Comparison of ENCODE assay signal across 25 mouse cellular contexts in genomic region chr1:130804279-130804678, GRCm38 (mm10). TPM values are rescaled to one million over a fixed set of nuclear protein-coding genes. Genes with fewer than 3 reads are reported as not detected.
DNase-seq lines count a peak whose midpoint lies in the region; ATAC-seq lines count a peak whose summit lies in the region.
"Had no signal": no experiment of that assay in that cellular context is flagged by ENCODE, and none has a peak within 500 bp of the region (broad histone marks: within the 10 kb centered on the region; RNA-seq: fewer than 3 reads in every experiment).

No protein-coding gene starts in this region.

- no peaks in the 10 kb centered on the region for H3K4me1 ChIP-seq in embryonic facial prominence, embryonic 14.5 days (ENCODE audit: control insufficient read depth, insufficient read depth, low read length)
- peaks cover 8% of the 10 kb centered on the region; the same call in 1 of the 2 replicates for H3K4me1 ChIP-seq in embryonic facial prominence, embryonic 10.5 days
- peaks cover 15 to 20% of the 10 kb centered on the region in 2 experiments for H3K4me1 ChIP-seq in heart, embryonic 14.5 days (ENCODE audit: control insufficient read depth in 2 of 2, insufficient read depth in 2 of 2, low read length in 2 of 2)
- H3K4me1 ChIP-seq in limb, embryonic 11.5 days (ENCODE audit: control insufficient read depth, insufficient read depth, low read length): no peaks in the 10 kb centered on the region
- H3K4me1 ChIP-seq in limb, embryonic 10.5 days: no peaks in the 10 kb centered on the region; the same call in 1 of the 2 replicates
- H3K4me1 ChIP-seq in embryonic facial prominence, embryonic 15.5 days: no peaks in the 10 kb centered on the region
- H3K4me1 ChIP-seq: embryonic facial prominence, embryonic 13.5 days; hindbrain, embryonic 10.5 days; megakaryocyte, embryonic 14.5 days had no signal

- H3K27me3 ChIP-seq in embryonic facial prominence, embryonic 14.5 days (replicated peaks; ENCODE audit: control insufficient read depth, insufficient read depth, low read length): no peaks in the 10 kb centered on the region
- H3K27me3 ChIP-seq in embryonic facial prominence, embryonic 10.5 days (replicated peaks; ENCODE audit: low read depth, poor library complexity, severe bottlenecking): no peaks in the 10 kb centered on the region
- H3K27me3 ChIP-seq in heart, embryonic 14.5 days (ENCODE audit: control insufficient read depth, insufficient read depth, low read length): no peaks in the 10 kb centered on the region
- H3K27me3 ChIP-seq in limb, embryonic 11.5 days (ENCODE audit: control insufficient read depth, insufficient read depth, low read length): no peaks in the 10 kb centered on the region
- no peaks in the 10 kb centered on the region for H3K27me3 ChIP-seq in limb, embryonic 10.5 days (ENCODE audit: low read depth, poor library complexity, severe bottlenecking)
- no peaks in the 10 kb centered on the region for H3K27me3 ChIP-seq in embryonic facial prominence, embryonic 15.5 days
- H3K27me3 ChIP-seq: embryonic facial prominence, embryonic 13.5 days; Patski had no signal

- no peaks in the 10 kb centered on the region for H3K9me3 ChIP-seq in embryonic facial prominence, embryonic 14.5 days (ENCODE audit: control insufficient read depth, low read length)
- H3K9me3 ChIP-seq in embryonic facial prominence, embryonic 10.5 days: no peaks in the 10 kb centered on the region
- H3K9me3 ChIP-seq in heart, embryonic 14.5 days (ENCODE audit: control insufficient read depth, low read length): no peaks in the 10 kb centered on the region
- H3K9me3 ChIP-seq in limb, embryonic 11.5 days (ENCODE audit: control insufficient read depth, low read length): no peaks in the 10 kb centered on the region
- no peaks in the 10 kb centered on the region for H3K9me3 ChIP-seq in limb, embryonic 10.5 days (replicated peaks)
- H3K9me3 ChIP-seq in embryonic facial prominence, embryonic 15.5 days (replicated peaks): no peaks in the 10 kb centered on the region
- H3K9me3 ChIP-seq: embryonic facial prominence, embryonic 13.5 days; forebrain, embryonic 10.5 days; hindbrain, embryonic 10.5 days; megakaryocyte, embryonic 14.5 days had no signal

- H3K4me3 ChIP-seq in embryonic facial prominence, embryonic 14.5 days (ENCODE audit: low read depth, low read length): no peak overlapping the region
- H3K4me3 ChIP-seq in embryonic facial prominence, embryonic 10.5 days: no peak overlapping the region
- H3K4me3 ChIP-seq in heart, embryonic 14.5 days (ENCODE audit: control insufficient read depth in 1 of 2, insufficient read depth in 1 of 2, low read depth in 1 of 2, low read length in 2 of 2): no peak overlapping the region
- no peak overlapping the region for H3K4me3 ChIP-seq in limb, embryonic 11.5 days (ENCODE audit: low read depth, low read length)
- no peak overlapping the region for H3K4me3 ChIP-seq in limb, embryonic 10.5 days
- no peak overlapping the region for H3K4me3 ChIP-seq in embryonic facial prominence, embryonic 15.5 days (replicated peaks)
- H3K4me3 ChIP-seq: embryonic facial prominence, embryonic 13.5 days; forebrain, embryonic 10.5 days; hindbrain, embryonic 10.5 days; megakaryocyte, embryonic 14.5 days had no signal

- H3K9ac ChIP-seq in embryonic facial prominence, embryonic 14.5 days (ENCODE audit: low read depth, low read length): no peak overlapping the region
- H3K9ac ChIP-seq in heart, embryonic 14.5 days (ENCODE audit: low read length): no peak overlapping the region
- no peak overlapping the region for H3K9ac ChIP-seq in limb, embryonic 11.5 days (ENCODE audit: low read length)
- no peak overlapping the region for H3K9ac ChIP-seq in embryonic facial prominence, embryonic 15.5 days
- H3K9ac ChIP-seq: embryonic facial prominence, embryonic 13.5 days; lung, embryonic 14.5 days had no signal

- H3K27ac ChIP-seq in embryonic facial prominence, embryonic 14.5 days (replicated peaks; ENCODE audit: low read depth, low read length): no peak overlapping the region
- no peak overlapping the region for H3K27ac ChIP-seq in embryonic facial prominence, embryonic 10.5 days (replicated peaks)
- peak overlapping the region; percentile 41 to 69; a peak in 3 of 4 replicates for H3K27ac ChIP-seq in heart, embryonic 14.5 days (replicated peaks in 1 of 2; ENCODE audit: control insufficient read depth in 1 of 2, insufficient read depth in 1 of 2, low read depth in 2 of 2, low read length in 2 of 2)
- no peak overlapping the region for H3K27ac ChIP-seq in limb, embryonic 11.5 days (replicated peaks; ENCODE audit: low read depth, low read length)
- no peak overlapping the region for H3K27ac ChIP-seq in limb, embryonic 10.5 days
- H3K27ac ChIP-seq in embryonic facial prominence, embryonic 15.5 days (replicated peaks): no peak overlapping the region
- H3K27ac ChIP-seq: embryonic facial prominence, embryonic 13.5 days; forebrain, embryonic 10.5 days; hindbrain, embryonic 10.5 days; hindbrain, postnatal 0 days had no signal

- 0 out of 2 replicates have a peak, but pooled peaks have one; percentile 41 for ATAC-seq in embryonic facial prominence, embryonic 14.5 days (ENCODE audit: low read depth)
- peak; percentile 75 for ATAC-seq in heart, embryonic 14.5 days (ENCODE audit: insufficient number of reproducible peaks, insufficient read depth, low FRiP score, low read depth)
- ATAC-seq in limb, embryonic 11.5 days (ENCODE audit: insufficient number of reproducible peaks, low FRiP score, low TSS enrichment, low read depth): no peak
- peak; percentile 19; the same call in 1 of the 2 replicates for ATAC-seq in embryonic facial prominence, embryonic 15.5 days (ENCODE audit: insufficient number of reproducible peaks, low FRiP score, low TSS enrichment, low read depth)
- ATAC-seq: CD4-positive, CD25-positive, alpha-beta regulatory T cell, adult 4 months; hindbrain, postnatal 0 days; midbrain, embryonic 16.5 days; Patski had no signal

- no peak for DNase-seq in embryonic facial prominence, embryonic 14.5 days (ENCODE audit: low spot score)
- DNase-seq in embryonic facial prominence, embryonic 10.5 days (ENCODE audit: low spot score): no peak
- DNase-seq in heart, adult 11 months: no peak
- DNase-seq in limb, embryonic 11.5 days (ENCODE audit: low spot score): peak; percentile 18
- no peak for DNase-seq in limb, embryonic 10.5 days (ENCODE audit: low spot score)
- no peak for DNase-seq in left cerebral cortex, adult 9 months (ENCODE audit: low spot score in 2 of 2)
- DNase-seq: adrenal gland, adult 8-10 months; cerebellum, adult 9-10 months; kidney, adult 18-20 months; kidney, postnatal 36 days; left cerebral cortex, postnatal 4 days; lung, embryonic 14.5 days; right cerebral cortex, postnatal 25 days; thymus, adult 2 months had no signal

- 47% methylated on average over 6 of the region's 6 CpGs for WGBS in embryonic facial prominence, embryonic 14.5 days
- 69% methylated on average over 6 of the region's 6 CpGs for WGBS in embryonic facial prominence, embryonic 10.5 days
- 27% methylated on average over 6 of the region's 6 CpGs for WGBS in heart, embryonic 14.5 days
- whole genome bisulfite sequencing in limb, embryonic 11.5 days: 69% methylated on average over 6 of the region's 6 CpGs
- 74% methylated on average over 6 of the region's 6 CpGs for WGBS in limb, embryonic 10.5 days
- WGBS in embryonic facial prominence, embryonic 15.5 days: 60% methylated on average over 6 of the region's 6 CpGs

- no peaks in the 10 kb centered on the region for H3K36me3 ChIP-seq in embryonic facial prominence, embryonic 14.5 days (ENCODE audit: control insufficient read depth, insufficient read depth, low read length)
- H3K36me3 ChIP-seq in embryonic facial prominence, embryonic 10.5 days (replicated peaks): no peaks in the 10 kb centered on the region
- H3K36me3 ChIP-seq in heart, embryonic 14.5 days (ENCODE audit: control insufficient read depth, insufficient read depth, low read length): no peaks in the 10 kb centered on the region
- H3K36me3 ChIP-seq in limb, embryonic 11.5 days (ENCODE audit: control insufficient read depth, insufficient read depth, low read length): no peaks in the 10 kb centered on the region
- H3K36me3 ChIP-seq in limb, embryonic 10.5 days: no peaks in the 10 kb centered on the region
- no peaks in the 10 kb centered on the region for H3K36me3 ChIP-seq in embryonic facial prominence, embryonic 15.5 days
- H3K36me3 ChIP-seq: embryonic facial prominence, embryonic 13.5 days; forebrain, embryonic 10.5 days; hindbrain, embryonic 10.5 days had no signal

- no peak overlapping the region for H3K4me2 ChIP-seq in embryonic facial prominence, embryonic 14.5 days (ENCODE audit: low read depth, low read length)
- H3K4me2 ChIP-seq in heart, embryonic 14.5 days (ENCODE audit: low read length): peak overlapping the region; percentile 21; the same call in 1 of the 2 replicates
- no peak overlapping the region for H3K4me2 ChIP-seq in limb, embryonic 11.5 days (ENCODE audit: low read depth, severe bottlenecking)
- H3K4me2 ChIP-seq in embryonic facial prominence, embryonic 15.5 days (replicated peaks): no peak overlapping the region
- H3K4me2 ChIP-seq: embryonic facial prominence, embryonic 13.5 days; liver, embryonic 11.5 days; lung, embryonic 14.5 days had no signal

RNA-seq across cellular contexts. Expression of gene Fcamr, which starts 3.6 kb away (rescaled TPM):
- 0.13 and 0.22 TPM in 2 replicates for polyA plus RNA-seq in embryonic facial prominence, embryonic 14.5 days (2014; fragmentation: Nextera tagmentation; extraction: Ambion mirVana)
- polyA plus RNA-seq in embryonic facial prominence, embryonic 10.5 days (2016; fragmentation: Nextera tagmentation; extraction: Ambion mirVana): not detected in 2 replicates
- polyA plus RNA-seq in heart, embryonic 14.5 days (2014; fragmentation: Nextera tagmentation; extraction: Ambion mirVana): 0.26 TPM in 1 of 2 replicates, not detected in the other
- not detected in 2 replicates for polyA plus RNA-seq in limb, embryonic 11.5 days (2014; fragmentation: Nextera tagmentation; extraction: Ambion mirVana)
- polyA plus RNA-seq in limb, embryonic 10.5 days (2016; fragmentation: Nextera tagmentation; extraction: Ambion mirVana): not detected in 2 replicates
- polyA plus RNA-seq in embryonic facial prominence, embryonic 15.5 days (2015; fragmentation: Nextera tagmentation; extraction: Ambion mirVana): 0.62 and 0.67 TPM in 2 replicates
- polyA plus RNA-seq: embryonic facial prominence, embryonic 13.5 days; forebrain, embryonic 10.5 days; hindbrain, embryonic 10.5 days; hindbrain, postnatal 0 days; liver, embryonic 11.5 days; lung, embryonic 14.5 days; midbrain, embryonic 16.5 days had no signal

RNA-seq across cellular contexts. Expression of gene Pigr, which starts 22.2 kb away (rescaled TPM):
- polyA plus RNA-seq in embryonic facial prominence, embryonic 14.5 days (2014; fragmentation: Nextera tagmentation; extraction: Ambion mirVana): not detected in 2 replicates
- not detected in 2 replicates for polyA plus RNA-seq in embryonic facial prominence, embryonic 10.5 days (2016; fragmentation: Nextera tagmentation; extraction: Ambion mirVana)
- polyA plus RNA-seq in heart, embryonic 14.5 days (2014; fragmentation: Nextera tagmentation; extraction: Ambion mirVana): 0.05 TPM in 1 of 2 replicates, not detected in the other
- polyA plus RNA-seq in limb, embryonic 11.5 days (2014; fragmentation: Nextera tagmentation; extraction: Ambion mirVana): not detected in 2 replicates
- not detected in 2 replicates for polyA plus RNA-seq in limb, embryonic 10.5 days (2016; fragmentation: Nextera tagmentation; extraction: Ambion mirVana)
- polyA plus RNA-seq in embryonic facial prominence, embryonic 15.5 days (2015; fragmentation: Nextera tagmentation; extraction: Ambion mirVana): 0.08 TPM in 2 replicates
- polyA plus RNA-seq: embryonic facial prominence, embryonic 13.5 days; forebrain, embryonic 10.5 days; hindbrain, embryonic 10.5 days; hindbrain, postnatal 0 days; lung, embryonic 14.5 days; midbrain, embryonic 16.5 days; Patski had no signal

Comparison
In these comparisons a context has a peak if more than half of its experiments do, and no peak if none do; other contexts are left out.
1. H3K27ac ChIP-seq: peak in heart, embryonic 14.5 days (2 of 2); none in embryonic facial prominence, embryonic 14.5 days (single experiment), embryonic facial prominence, embryonic 10.5 days (single experiment), limb, embryonic 11.5 days (single experiment), limb, embryonic 10.5 days (single experiment) and embryonic facial prominence, embryonic 15.5 days (single experiment).